Mouse (Mus musculus) CH12.LX (cell line): ENCODE results near the gene Trex1. TPM values are rescaled to one million over a fixed set of nuclear protein-coding genes. Genes with fewer than 3 reads are reported as not detected.

Source experiments
- DNase-seq: peaks from one replicate; pipeline ENCODE4 v3.0.0-alpha.2; 2013; ENCODE audit errors: extremely low read depth
- H3K27ac ChIP-seq: 2 replicates; pipeline ENCODE4 v1.5.1; 2012; ENCODE audit warnings: low read depth, mild to moderate bottlenecking, control low read depth, moderate library complexity; ENCODE audit not compliant: insufficient read depth
- H3K27me3 ChIP-seq: replicated peaks from 2 replicates; pipeline ENCODE3; 2012; ENCODE audit warnings: inconsistent platforms
- H3K36me3 ChIP-seq, 2 experiments: replicated peaks in 1 of 2; 2 replicates each; pipeline versions ENCODE3 to v1.6.1; 2012; ENCODE audit warnings: inconsistent platforms in 1 of 2, low read length in 1 of 2, mild to moderate bottlenecking in 1 of 2, mixed read lengths in 1 of 2, moderate library complexity in 1 of 2; ENCODE audit not compliant: control insufficient read depth in 1 of 2, insufficient read depth in 1 of 2
- H3K4me1 ChIP-seq, 2 experiments: 2 replicates each; pipeline ENCODE4 v1.6.1; 2012; ENCODE audit warnings: inconsistent platforms in 1 of 2, moderate library complexity in 1 of 2; ENCODE audit not compliant: insufficient read depth in 2 of 2, control insufficient read depth in 1 of 2
- H3K4me2 ChIP-seq: 2 replicates; pipeline ENCODE4 v1.6.1; 2012; ENCODE audit warnings: low read depth, mild to moderate bottlenecking, control low read depth; ENCODE audit not compliant: poor library complexity, insufficient read depth, severe bottlenecking
- H3K4me3 ChIP-seq, 3 experiments: fragments of 150-350 bp in 1 of 3; sonication (generic) in 1 of 3; replicated peaks in 1 of 3; 2 replicates each; pipeline versions ENCODE3 to v1.5.1; 2011 to 2012; ENCODE audit warnings: low read depth in 2 of 3, low read length in 2 of 3, mild to moderate bottlenecking in 2 of 3, moderate library complexity in 2 of 3, control low read depth in 1 of 3, improper control_type of control experiment in 1 of 3, inconsistent platforms in 1 of 3, mixed read lengths in 1 of 3; ENCODE audit not compliant: poor library complexity in 1 of 3
- H3K79me2 ChIP-seq: replicated peaks from 2 replicates; pipeline ENCODE4 v1.6.1; 2012; ENCODE audit warnings: mild to moderate bottlenecking, moderate library complexity; ENCODE audit not compliant: control insufficient read depth, poor library complexity, insufficient read depth, severe bottlenecking; ENCODE audit errors: extremely low read depth
- H3K9ac ChIP-seq: 2 replicates; pipeline ENCODE4 v1.6.1; 2012; ENCODE audit warnings: low read depth, mild to moderate bottlenecking, control low read depth, moderate library complexity; ENCODE audit not compliant: insufficient read depth
- H3K9me3 ChIP-seq: replicated peaks from 2 replicates; pipeline ENCODE3; 2012; ENCODE audit warnings: low read length, inconsistent platforms, mixed read lengths
- CTCF ChIP-seq, 2 experiments: IDR thresholded peaks in 1 of 2; conservative IDR thresholded peaks in 1 of 2; 2 replicates each; pipeline ENCODE4 v1.5.1; 2011 to 2012; ENCODE audit warnings: low read depth in 2 of 2, low read length in 2 of 2, improper control_type of control experiment in 1 of 2, inconsistent platforms in 1 of 2, mild to moderate bottlenecking in 1 of 2, moderate library complexity in 1 of 2
- ETS1 ChIP-seq: conservative IDR thresholded peaks from 2 replicates; pipeline ENCODE4 v1.6.1; 2012; ENCODE audit warnings: low read depth, mild to moderate bottlenecking, inconsistent platforms, low read length, improper control_type of control experiment, moderate library complexity
- JUN ChIP-seq: IDR thresholded peaks from 2 replicates; pipeline ENCODE4 v1.6.1; 2011; ENCODE audit warnings: low read depth, mild to moderate bottlenecking, low read length, improper control_type of control experiment, moderate library complexity; ENCODE audit not compliant: insufficient read depth
- KAT2A ChIP-seq: IDR thresholded peaks from 2 replicates; pipeline ENCODE4 v1.6.1; 2012; ENCODE audit warnings: low read length, improper control_type of control experiment, inconsistent platforms; ENCODE audit not compliant: insufficient replicate concordance
- MAFK ChIP-seq: IDR thresholded peaks from 2 replicates; pipeline ENCODE4 v1.6.1; 2011; ENCODE audit warnings: low read length, improper control_type of control experiment; ENCODE audit not compliant: insufficient replicate concordance
- MAZ ChIP-seq: IDR thresholded peaks from 2 replicates; pipeline ENCODE4 v1.6.1; 2012; ENCODE audit warnings: low read depth, mild to moderate bottlenecking, inconsistent platforms, low read length, improper control_type of control experiment, moderate library complexity
- MYC ChIP-seq: IDR thresholded peaks from 2 replicates; pipeline ENCODE4 v1.6.1; 2011; ENCODE audit warnings: low read depth, mild to moderate bottlenecking, improper control_type of control experiment, low read length
- POLR2AphosphoS2 ChIP-seq: IDR thresholded peaks from 2 replicates; pipeline ENCODE4 v1.6.1; 2011; ENCODE audit warnings: low read depth, low read length, improper control_type of control experiment
- RAD21 ChIP-seq: IDR thresholded peaks from 2 replicates; pipeline ENCODE4 v1.6.1; 2011; ENCODE audit warnings: low read depth, mild to moderate bottlenecking, low read length, improper control_type of control experiment, moderate library complexity
- SMC3 ChIP-seq: IDR thresholded peaks from 2 replicates; pipeline ENCODE4 v1.6.1; 2011; ENCODE audit warnings: low read depth, low read length, improper control_type of control experiment
- ZNF384 ChIP-seq: IDR thresholded peaks from 2 replicates; pipeline ENCODE4 v1.6.1; 2012; ENCODE audit warnings: low read depth, low read length, improper control_type of control experiment, inconsistent platforms
- dilution Hi-C: fragments of 300-500 bp; cut with MboI; formaldehyde crosslinking; loops from 2 replicates; pipeline ENCODE4 v1.14.3; 2020; ENCODE audit warnings: low sequenced_read_pairs; ENCODE audit not compliant: extremely low pct_unique_long_range_greater_than_20kb, extremely low pct_ligation_motif_present
- in situ Hi-C: fragments of 300-500 bp; cut with MboI; formaldehyde crosslinking; loops from 3 replicates; pipeline ENCODE4 v1.14.3; 2019; ENCODE audit warnings: low sequenced_read_pairs, low pct_ligation_motif_present, low pct_unique_long_range_greater_than_20kb, mixed read lengths
- polyA plus RNA-seq: library from polyadenylated mRNA; unstranded; fragments of >175 nt; gene quantifications from 2 replicates; pipeline ENCODE4 v1.2.1, GENCODE M21; 2012; ENCODE audit warnings: low read depth; ENCODE audit not compliant: insufficient read length
- total RNA-seq, 2 experiments: library from RNA; depleted of rRNA; stranded (reverse); fragments of 300-350 nt in 1 of 2; fragments of >200 nt in 1 of 2; gene quantifications; 2 replicates each; pipeline ENCODE4 v1.2.3; 2012 to 2014

Gene Trex1
- total and polyA plus RNA-seq, 3 experiments = 20.8 to 22.9 (median 21.1) TPM

DNA sequence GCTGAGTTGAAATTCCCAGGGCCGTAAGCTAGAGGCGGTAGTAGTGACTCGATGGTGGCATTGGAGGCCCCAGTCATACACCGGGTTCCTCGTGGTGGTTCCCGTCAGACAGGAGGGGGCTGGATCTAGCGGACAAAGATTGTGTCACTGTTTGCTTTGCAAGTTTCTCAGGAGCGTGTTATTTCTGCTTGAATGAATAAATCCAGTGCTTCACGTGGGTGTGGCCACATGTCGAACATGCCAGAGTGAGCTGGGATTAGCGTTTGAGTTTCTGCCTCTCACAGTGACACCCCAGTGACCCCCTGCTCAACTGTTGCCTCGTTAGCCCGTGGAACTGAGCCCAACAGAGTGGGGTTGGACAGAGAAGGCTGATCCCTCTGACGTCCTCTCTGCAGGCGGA lies 30.9 kb upstream of the Trex1 start:
- no peak for TF ChIP-seq KAT2A
- Histone ChIP-seq H3K4me2 (no peak overlapping the region), H3K27me3 (peaks cover 13% of the 10 kb centered on the region), H3K9ac (no peak overlapping the region), H3K27ac (no peak overlapping the region), H3K9me3 (no peaks in the 10 kb centered on the region), H3K79me2 (no peaks in the 10 kb centered on the region), H3K4me1 (peaks cover 4 to 5% of the 10 kb centered on the region in 2 experiments; a peak in 2 of 4 replicates), H3K36me3 (peaks cover 28 to 60% of the 10 kb centered on the region in 2 experiments), H3K4me3 (no peak overlapping the region)
- DNase-seq = no peak
- in situ Hi-C loops = no loop called here
- dilution Hi-C loops = no loop called here

DNA sequence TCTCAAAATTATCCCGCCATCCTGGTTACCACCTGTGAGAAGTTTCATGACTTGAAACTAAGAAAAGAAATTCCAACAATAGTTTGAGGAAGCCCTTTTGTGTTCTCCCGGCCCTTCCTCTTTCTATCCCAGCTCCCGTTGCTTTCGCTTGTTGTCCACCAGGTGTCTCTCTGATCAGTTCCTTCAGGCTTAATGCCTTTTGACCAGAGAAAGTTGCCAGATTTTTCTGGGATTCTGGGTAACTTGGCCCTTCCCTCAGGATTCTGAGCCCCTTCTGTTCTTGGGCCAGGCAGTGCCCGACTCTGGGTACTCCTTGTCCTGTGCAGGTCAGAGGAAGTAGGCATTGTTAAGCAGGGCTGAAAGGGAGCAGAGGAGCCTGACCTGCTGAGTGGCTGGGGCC lies 28.5 kb upstream of the Trex1 start:
- dilution Hi-C loops = no loop called here
- peaks cover 28 to 59% of the 10 kb centered on the region in 2 experiments for H3K36me3 ChIP-seq
- TF ChIP-seq KAT2A = no peak
- peak in 1 of 2 experiments; percentile 45; a peak in 2 of 4 replicates for TF ChIP-seq CTCF (conservative IDR thresholded peaks at IDR 0.05 in 1 of 2, IDR thresholded peaks at IDR 0.05 in 1 of 2; ENCODE audit: low read depth in 2 of 2, low read length in 2 of 2)
- TF ChIP-seq ZNF384 = no peak
- peak; percentile 34 for TF ChIP-seq SMC3
- H3K27me3 ChIP-seq = no peaks in the 10 kb centered on the region
- in situ Hi-C loops = no loop called here
- no peak for DNase-seq
- no peak overlapping the region for H3K4me3 ChIP-seq
- H3K27ac ChIP-seq = no peak overlapping the region
- H3K9ac ChIP-seq = no peak overlapping the region
- no peak overlapping the region for H3K4me2 ChIP-seq
- 0 out of 2 replicates have a peak, but pooled peaks cover under 1% of the 10 kb centered on the region for H3K79me2 ChIP-seq
- peaks cover 2 to 16% of the 10 kb centered on the region in 2 experiments; a peak in 2 of 4 replicates for H3K4me1 ChIP-seq
- H3K9me3 ChIP-seq = no peaks in the 10 kb centered on the region

DNA sequence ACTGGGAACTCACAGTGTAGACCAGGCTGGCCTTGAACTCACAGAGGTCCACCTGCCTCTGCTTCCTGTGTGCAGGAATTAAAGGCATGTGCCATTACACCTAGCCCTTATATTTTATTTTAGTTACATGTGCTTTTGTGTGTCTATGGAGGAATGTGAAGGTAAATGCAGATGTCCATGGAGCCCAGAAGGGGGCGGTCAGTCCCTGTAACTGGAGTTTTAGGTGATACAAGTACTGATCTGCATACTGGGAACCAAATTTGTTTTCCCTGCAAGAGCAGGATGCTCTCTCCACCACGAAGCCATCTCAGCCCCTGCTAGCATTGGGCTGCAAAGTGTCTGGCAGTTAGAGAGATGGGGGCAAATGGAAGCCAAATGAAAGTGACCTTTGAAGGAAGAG lies 25.4 kb upstream of the Trex1 start:
- 0 out of 2 replicates have a peak, but pooled peaks have one; percentile 20 for TF ChIP-seq MYC
- no peak for TF ChIP-seq JUN
- TF ChIP-seq MAZ = no peak
- TF ChIP-seq RAD21 = peak; percentile 66
- TF ChIP-seq MAFK = no peak
- no peak for TF ChIP-seq ETS1
- no peak for TF ChIP-seq POLR2AphosphoS2
- TF ChIP-seq CTCF (conservative IDR thresholded peaks at IDR 0.05 in 1 of 2, IDR thresholded peaks at IDR 0.05 in 1 of 2; ENCODE audit: low read depth in 2 of 2, low read length in 2 of 2) = peak; percentile 31 to 75; a peak in 3 of 4 replicates
- TF ChIP-seq SMC3 = peak; percentile 53
- Histone ChIP-seq H3K9ac (no peak overlapping the region), H3K79me2 (peaks cover 24% of the 10 kb centered on the region), H3K9me3 (no peaks in the 10 kb centered on the region), H3K4me1 (peaks cover 2 to 31% of the 10 kb centered on the region in 2 experiments; a peak in 3 of 4 replicates), H3K27me3 (no peaks in the 10 kb centered on the region), H3K27ac (no peak overlapping the region), H3K36me3 (peaks cover 6 to 39% of the 10 kb centered on the region in 2 experiments), H3K4me3 (no peak overlapping the region), H3K4me2 (no peak overlapping the region)
- in situ Hi-C loops = loop anchor here (5.0 kb wide), 1 partner anchor 32 kb away; no protein-coding TSS in a partner anchor
- DNase-seq = peak; percentile 63
- dilution Hi-C loops = no loop called here
